Mouse (Mus musculus) C2C12 (cell line): ENCODE data around the gene Eipr1. TPM values are rescaled to one million over a fixed set of nuclear protein-coding genes. Genes with fewer than 3 reads are reported as not detected.

Experiments
- H3K27me3 ChIP-seq: one replicate; pipeline ENCODE4 v1.6.1; 2011; ENCODE audit not compliant: control insufficient read depth, insufficient read depth, insufficient read length
- H3K36me3 ChIP-seq: one replicate; pipeline ENCODE4 v1.6.1; 2011; ENCODE audit not compliant: control insufficient read depth, insufficient read depth
- H3K4me3 ChIP-seq: one replicate; pipeline ENCODE4 v1.5.1; 2011; ENCODE audit warnings: mild to moderate bottlenecking, control low read depth; ENCODE audit not compliant: poor library complexity, insufficient read depth, severe bottlenecking
- H3K79me2 ChIP-seq: one replicate; pipeline ENCODE4 v1.6.1; 2011; ENCODE audit not compliant: control insufficient read depth, insufficient read depth
- H3K79me3 ChIP-seq: one replicate; pipeline ENCODE4 v1.6.1; 2011; ENCODE audit warnings: low read depth, control low read depth
- H3ac ChIP-seq: one replicate; pipeline ENCODE3; 2011; ENCODE audit warnings: low read depth; ENCODE audit not compliant: control insufficient read depth, insufficient read length
- CEBPB ChIP-seq: IDR thresholded peaks from one replicate; pipeline ENCODE4 v1.6.1; 2011; ENCODE audit warnings: low read depth, mild to moderate bottlenecking, control low read depth, moderate library complexity
- CTCF ChIP-seq: IDR thresholded peaks from one replicate; pipeline ENCODE4 v1.5.1; 2011; ENCODE audit not compliant: control insufficient read depth, insufficient read depth, insufficient read length
- FOSL1 ChIP-seq: IDR thresholded peaks from one replicate; pipeline ENCODE4 v1.8.0; 2011; ENCODE audit warnings: mild to moderate bottlenecking, low read length; ENCODE audit not compliant: poor library complexity, insufficient read depth, severe bottlenecking
- MAX ChIP-seq: IDR thresholded peaks from one replicate; pipeline ENCODE4 v1.6.1; 2011; ENCODE audit warnings: mild to moderate bottlenecking, control low read depth
- MYOD1 ChIP-seq: IDR thresholded peaks from one replicate; pipeline ENCODE4 v1.6.1; 2011; ENCODE audit warnings: low read depth; ENCODE audit not compliant: control insufficient read depth, insufficient read length
- MYOG ChIP-seq: IDR thresholded peaks from one replicate; pipeline ENCODE4 v1.6.1; 2011; ENCODE audit not compliant: control insufficient read depth, insufficient read length; ENCODE audit errors: extremely low read depth
- USF1 ChIP-seq: IDR thresholded peaks from one replicate; pipeline ENCODE4 v1.6.1; 2011; ENCODE audit warnings: low read depth, mild to moderate bottlenecking, control low read depth, moderate library complexity
- polyA plus RNA-seq: library from polyadenylated mRNA; unstranded; fragments of >200 nt; fragmentation: generic; extraction: Trizol; gene quantifications from one replicate; pipeline ENCODE4 v1.2.1, GENCODE M21; 2012; ENCODE audit warnings: missing spikeins

The Eipr1 gene
- polyA plus RNA-seq, 1 experiment: 22.7 TPM

DNA sequence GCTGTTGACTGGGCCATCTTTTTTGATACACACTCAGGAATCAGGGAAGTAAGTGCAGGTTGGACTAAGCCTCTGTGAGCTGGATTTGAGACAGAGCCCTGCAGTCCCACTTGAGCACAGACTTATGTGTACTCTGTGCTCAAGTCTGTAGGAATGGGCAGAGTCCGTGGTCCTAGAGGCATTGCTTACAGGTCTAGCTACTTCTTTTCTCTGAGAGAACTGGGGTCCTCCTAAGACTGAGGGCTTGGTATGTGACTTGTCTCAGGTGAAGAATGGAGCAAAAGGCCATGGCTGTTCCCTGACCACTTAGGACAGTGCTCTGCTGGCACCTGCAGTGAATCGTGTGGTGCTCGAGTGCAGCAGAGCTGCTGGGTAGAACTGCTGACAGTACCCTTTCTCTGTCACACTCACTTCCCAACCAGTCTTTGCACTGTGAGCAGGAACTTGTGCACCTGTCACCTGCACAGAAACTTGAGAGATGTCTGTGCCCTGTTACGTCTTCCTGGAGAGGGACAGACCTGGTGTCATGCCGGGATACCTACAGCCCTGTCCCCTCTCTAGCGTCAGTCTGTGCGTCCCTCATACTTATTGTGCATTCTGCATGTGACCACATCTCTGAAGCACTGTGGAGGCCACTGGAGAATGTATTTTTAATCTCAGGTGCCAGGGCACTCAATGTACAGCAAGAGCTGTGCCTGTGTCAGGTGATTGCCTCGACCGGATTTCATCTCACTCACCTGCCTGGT, 65.3 kb downstream of the Eipr1 start:
- Histone ChIP-seq H3K27me3 (no peaks in the 10 kb centered on the region), H3K36me3 (no peaks in the 10 kb centered on the region), H3ac (no peak overlapping the region), H3K79me3 (no peaks in the 10 kb centered on the region), H3K79me2 (no peaks in the 10 kb centered on the region), H3K4me3 (no peak overlapping the region)
- no peak for TF ChIP-seq MAX
- TF ChIP-seq MYOG: no peak
- TF ChIP-seq USF1: no peak
- no peak for TF ChIP-seq MYOD1
- no peak for TF ChIP-seq CTCF
- no peak for TF ChIP-seq FOSL1
- TF ChIP-seq CEBPB: no peak

DNA sequence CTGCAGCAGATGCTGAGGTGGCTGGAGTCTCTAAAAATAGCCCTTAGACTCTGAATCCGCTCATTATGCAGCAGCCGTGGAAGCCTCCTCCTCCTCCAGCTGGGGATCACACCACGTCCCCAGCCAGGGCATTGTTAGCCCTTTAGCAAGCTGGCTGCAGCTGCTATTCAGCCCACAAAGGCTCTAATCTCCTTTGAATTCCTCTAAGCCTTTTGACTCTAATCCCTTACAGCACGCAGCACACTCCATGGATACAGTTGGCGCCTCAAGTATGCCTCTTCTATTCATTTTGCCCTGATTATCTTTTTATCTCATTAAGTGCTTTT, 65.8 kb downstream of the Eipr1 start:
- TF ChIP-seq MYOG: no peak
- no peak for TF ChIP-seq CEBPB
- TF ChIP-seq USF1: no peak
- no peak for TF ChIP-seq MAX
- TF ChIP-seq CTCF: no peak
- no peak for TF ChIP-seq FOSL1
- no peak for TF ChIP-seq MYOD1
- H3K4me3 ChIP-seq: no peak overlapping the region
- no peak overlapping the region for H3ac ChIP-seq
- no peaks in the 10 kb centered on the region for H3K27me3 ChIP-seq
- H3K79me2 ChIP-seq: no peaks in the 10 kb centered on the region
- no peaks in the 10 kb centered on the region for H3K36me3 ChIP-seq
- H3K79me3 ChIP-seq: no peaks in the 10 kb centered on the region

DNA sequence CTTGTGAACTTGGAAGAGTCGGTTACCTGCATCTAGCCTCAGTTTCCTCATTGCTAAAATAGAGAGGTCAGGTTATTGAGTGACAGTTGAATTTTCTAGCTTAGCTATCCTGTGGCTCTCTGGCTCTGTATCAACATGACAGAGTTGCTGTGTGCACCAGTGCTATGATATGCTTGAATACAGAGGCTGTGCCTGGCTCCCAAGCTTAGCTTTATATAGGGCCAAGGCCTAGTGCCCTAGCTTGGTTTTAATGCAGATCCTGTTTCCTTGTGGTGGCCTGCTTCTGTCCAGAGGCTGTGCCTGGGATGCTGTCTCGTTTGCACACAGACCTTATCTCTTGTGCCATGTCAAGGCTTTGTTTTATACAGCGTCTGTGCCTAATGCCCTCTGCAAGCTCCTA, 66.3 kb downstream of the Eipr1 start:
- Histone ChIP-seq H3K4me3 (no peak overlapping the region), H3ac (no peak overlapping the region), H3K36me3 (no peaks in the 10 kb centered on the region), H3K79me3 (no peaks in the 10 kb centered on the region), H3K27me3 (no peaks in the 10 kb centered on the region), H3K79me2 (no peaks in the 10 kb centered on the region)
- TF ChIP-seq USF1: no peak
- TF ChIP-seq CEBPB: no peak
- TF ChIP-seq MYOG: no peak
- no peak for TF ChIP-seq MYOD1
- no peak for TF ChIP-seq MAX
- TF ChIP-seq FOSL1: no peak
- TF ChIP-seq CTCF: no peak

DNA sequence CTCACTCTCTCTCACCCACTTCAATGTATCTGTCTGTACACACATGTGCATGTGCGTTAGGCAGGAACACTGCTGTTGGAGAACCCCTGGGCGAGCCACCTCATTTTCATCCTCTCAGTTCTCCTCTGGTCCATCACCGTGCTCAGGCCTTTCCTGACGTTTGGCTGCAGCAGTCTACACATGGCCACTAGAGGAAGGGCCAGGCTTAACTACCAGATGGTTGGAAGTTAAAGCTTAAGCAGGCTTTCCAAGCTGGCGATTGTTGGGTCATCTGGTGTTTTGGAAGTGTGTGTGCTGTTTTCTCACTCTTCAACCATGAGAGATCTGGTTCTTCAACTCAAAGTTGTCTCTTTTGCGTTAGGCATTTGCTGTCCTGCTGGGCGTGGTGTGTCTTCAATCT, 71.9 kb downstream of the Eipr1 start:
- no peak overlapping the region for H3K4me3 ChIP-seq

DNA sequence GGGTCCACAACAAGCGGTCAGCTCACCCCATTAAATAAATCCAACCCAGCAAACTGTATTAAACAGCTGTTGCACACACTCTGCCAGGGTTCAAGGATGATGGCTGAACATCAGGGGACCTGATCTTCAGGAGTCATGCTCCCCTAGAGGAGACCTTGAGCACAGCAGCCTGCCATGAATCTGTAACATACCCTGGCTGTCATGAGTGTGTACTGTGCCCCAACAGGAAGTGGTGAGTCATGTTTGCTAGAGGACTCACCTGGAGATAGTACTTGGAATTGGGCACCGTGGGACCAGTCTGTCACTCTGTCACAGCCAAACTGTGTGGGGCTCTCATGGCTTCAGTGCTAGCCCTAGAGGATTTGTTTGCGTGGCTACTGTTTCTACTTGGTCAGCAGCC, 77.9 kb downstream of the Eipr1 start:
- Histone ChIP-seq H3K36me3 (no peaks in the 10 kb centered on the region), H3K79me3 (no peaks in the 10 kb centered on the region), H3K27me3 (no peaks in the 10 kb centered on the region), H3ac (no peak overlapping the region), H3K79me2 (no peaks in the 10 kb centered on the region), H3K4me3 (no peak overlapping the region)
- TF ChIP-seq FOSL1 (no peak), CTCF (no peak), MYOG (no peak), USF1 (no peak), MAX (no peak), CEBPB (no peak), MYOD1 (no peak)

More for the DNA sequence above, 71.9 kb downstream of the Eipr1 start:
- no peak for TF ChIP-seq FOSL1
- Histone ChIP-seq H3K79me3 (no peaks in the 10 kb centered on the region), H3K36me3 (no peaks in the 10 kb centered on the region), H3K27me3 (no peaks in the 10 kb centered on the region), H3K79me2 (no peaks in the 10 kb centered on the region), H3ac (no peak overlapping the region)

DNA sequence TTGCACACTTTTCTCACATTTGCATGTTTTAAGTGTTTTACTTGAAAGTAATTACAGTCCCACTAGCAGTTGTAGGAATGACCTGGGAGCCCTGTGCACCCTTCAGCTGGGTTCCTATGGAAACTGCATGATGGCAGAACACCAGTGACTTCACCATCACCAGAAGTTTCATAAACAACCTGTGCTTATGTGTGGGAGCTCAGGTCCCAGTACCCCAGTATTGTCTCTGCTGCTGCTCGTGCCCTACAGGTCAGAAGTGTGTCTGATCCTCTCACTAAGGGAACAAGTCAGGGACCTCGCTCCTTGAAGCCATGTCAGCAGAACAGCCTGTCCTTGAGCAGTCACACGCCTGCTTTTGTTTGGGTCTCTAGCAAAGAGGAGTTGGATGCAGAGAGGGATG, 78.9 kb downstream of the Eipr1 start:
- H3K79me2 ChIP-seq: no peaks in the 10 kb centered on the region
- H3ac ChIP-seq: no peak overlapping the region
- H3K79me3 ChIP-seq: no peaks in the 10 kb centered on the region
- no peak for TF ChIP-seq CTCF
- no peak for TF ChIP-seq USF1
- TF ChIP-seq MAX: no peak
- no peak for TF ChIP-seq MYOG
- TF ChIP-seq CEBPB: no peak
- no peak for TF ChIP-seq MYOD1
- no peak for TF ChIP-seq FOSL1
- no peaks in the 10 kb centered on the region for H3K27me3 ChIP-seq
- H3K4me3 ChIP-seq: no peak overlapping the region
- H3K36me3 ChIP-seq: no peaks in the 10 kb centered on the region
